Mouse (Mus musculus) frontal cortex, postnatal 36 days (tissue): Measurements from ENCODE around the gene Akap14.
A peak's percentile ranks its signal among the peaks of the same experiment; 100 is the strongest.
"Not testable (repeated sequence)": the region's sequence is repeated elsewhere in the genome, so short reads cannot be mapped to it uniquely, and the experiment has no call there.

Source experiments
- DNase-seq, 2 experiments: peaks; one replicate each; pipeline ENCODE4 v3.0.0; 2022; ENCODE audit warnings: low spot score in 2 of 2

Gene Akap14

GRCm38 (mm10) chrX:37168742-37169141, at the start of gene Akap14:
Gene Akap14, minus strand, starts transcription at chrX:37168842.
- DNase-seq = no peak

- DNase-seq = no peak
Measured at GRCm38 (mm10) chrX:37210941-37211340, 42.3 kb upstream of the Akap14 start, which contains the start of gene Gm9. Gene Gm9, minus strand, starts transcription at chrX:37211041.

GRCm38 (mm10) chrX:37198676-37199075, 30.0 kb upstream of the Akap14 start:
- DNase-seq = no peak

GRCm38 (mm10) chrX:37191744-37192379, 23.2 kb upstream of the Akap14 start:
- DNase-seq = peak in 1 of 2 experiments; percentile 24

GRCm38 (mm10) chrX:37191105-37191743, 22.6 kb upstream of the Akap14 start, which contains the start of the genes Ndufa1 and Rnf113a1:
Gene Ndufa1, minus strand, starts transcription at chrX:37191163.
Gene Rnf113a1, plus strand, starts transcription at chrX:37191245.
- DNase-seq = peak; percentile 81 to 85

GRCm38 (mm10) chrX:37190755-37191104, 22.1 kb upstream of the Akap14 start:
- peak in 1 of 2 experiments; percentile 1 for DNase-seq

GRCm38 (mm10) chrX:37184401-37184800, 15.8 kb upstream of the Akap14 start:
- DNase-seq = not testable (repeated sequence)

- DNase-seq = peak in 1 of 2 experiments; percentile 25
Measured at GRCm38 (mm10) chrX:37167085-37167484, 1.6 kb downstream of the Akap14 start.

- DNase-seq = no peak
Measured at GRCm38 (mm10) chrX:37163115-37163514, 5.5 kb downstream of the Akap14 start.

GRCm38 (mm10) chrX:37161169-37161568, 7.5 kb downstream of the Akap14 start:
- no peak for DNase-seq

- no peak for DNase-seq
Measured at GRCm38 (mm10) chrX:37157839-37158238, 10.8 kb downstream of the Akap14 start.

- DNase-seq = no peak
Measured at GRCm38 (mm10) chrX:37144954-37145353, 23.7 kb downstream of the Akap14 start.

- DNase-seq = not testable (repeated sequence)
Measured at GRCm38 (mm10) chrX:37144498-37144897, 24.1 kb downstream of the Akap14 start.

- no peak for DNase-seq
Measured at GRCm38 (mm10) chrX:37141732-37142131, 26.9 kb downstream of the Akap14 start.

- DNase-seq = peak; percentile 71 to 78
Measured at GRCm38 (mm10) chrX:37126671-37127358, 41.8 kb downstream of the Akap14 start, which contains the start of gene Nkap. Gene Nkap, plus strand, starts transcription at chrX:37126795.

GRCm38 (mm10) chrX:37125511-37125910, 43.1 kb downstream of the Akap14 start:
- no peak for DNase-seq

GRCm38 (mm10) chrX:37120212-37120611, 48.4 kb downstream of the Akap14 start:
- no peak for DNase-seq

- DNase-seq = no peak
Measured at GRCm38 (mm10) chrX:37119585-37119984, 49.1 kb downstream of the Akap14 start.

- DNase-seq = no peak
Measured at GRCm38 (mm10) chrX:37117085-37117484, 51.6 kb downstream of the Akap14 start.

- DNase-seq = no peak
Measured at GRCm38 (mm10) chrX:37110881-37111193, 57.8 kb downstream of the Akap14 start.

- DNase-seq = peak; percentile 81 to 92
Measured at GRCm38 (mm10) chrX:37110193-37110880, 58.3 kb downstream of the Akap14 start, which contains the start of gene Upf3b. Gene Upf3b, minus strand, starts transcription at chrX:37110322.
